Mouse (Mus musculus) C2C12 (cell line): ENCODE measurements around the gene Ak1. TPM values are rescaled to one million over a fixed set of nuclear protein-coding genes. Genes with fewer than 3 reads are reported as not detected.

Experiments used
- H3K27me3 ChIP-seq: one replicate; pipeline ENCODE4 v1.6.1; 2011; ENCODE audit not compliant: control insufficient read depth, insufficient read depth, insufficient read length
- H3K36me3 ChIP-seq: one replicate; pipeline ENCODE4 v1.6.1; 2011; ENCODE audit not compliant: control insufficient read depth, insufficient read depth
- H3K4me3 ChIP-seq: one replicate; pipeline ENCODE4 v1.5.1; 2011; ENCODE audit warnings: mild to moderate bottlenecking, control low read depth; ENCODE audit not compliant: poor library complexity, insufficient read depth, severe bottlenecking
- H3K79me2 ChIP-seq: one replicate; pipeline ENCODE4 v1.6.1; 2011; ENCODE audit not compliant: control insufficient read depth, insufficient read depth
- H3K79me3 ChIP-seq: one replicate; pipeline ENCODE4 v1.6.1; 2011; ENCODE audit warnings: low read depth, control low read depth
- H3ac ChIP-seq: one replicate; pipeline ENCODE3; 2011; ENCODE audit warnings: low read depth; ENCODE audit not compliant: control insufficient read depth, insufficient read length
- CEBPB ChIP-seq: IDR thresholded peaks from one replicate; pipeline ENCODE4 v1.6.1; 2011; ENCODE audit warnings: low read depth, mild to moderate bottlenecking, control low read depth, moderate library complexity
- CTCF ChIP-seq: IDR thresholded peaks from one replicate; pipeline ENCODE4 v1.5.1; 2011; ENCODE audit not compliant: control insufficient read depth, insufficient read depth, insufficient read length
- FOSL1 ChIP-seq: IDR thresholded peaks from one replicate; pipeline ENCODE4 v1.8.0; 2011; ENCODE audit warnings: mild to moderate bottlenecking, low read length; ENCODE audit not compliant: poor library complexity, insufficient read depth, severe bottlenecking
- MAX ChIP-seq: IDR thresholded peaks from one replicate; pipeline ENCODE4 v1.6.1; 2011; ENCODE audit warnings: mild to moderate bottlenecking, control low read depth
- MYOD1 ChIP-seq: IDR thresholded peaks from one replicate; pipeline ENCODE4 v1.6.1; 2011; ENCODE audit warnings: low read depth; ENCODE audit not compliant: control insufficient read depth, insufficient read length
- MYOG ChIP-seq: IDR thresholded peaks from one replicate; pipeline ENCODE4 v1.6.1; 2011; ENCODE audit not compliant: control insufficient read depth, insufficient read length; ENCODE audit errors: extremely low read depth
- USF1 ChIP-seq: IDR thresholded peaks from one replicate; pipeline ENCODE4 v1.6.1; 2011; ENCODE audit warnings: low read depth, mild to moderate bottlenecking, control low read depth, moderate library complexity
- polyA plus RNA-seq: library from polyadenylated mRNA; unstranded; fragments of >200 nt; fragmentation: generic; extraction: Trizol; gene quantifications from one replicate; pipeline ENCODE4 v1.2.1, GENCODE M21; 2012; ENCODE audit warnings: missing spikeins

The Ak1 gene
- polyA plus RNA-seq, 1 experiment = 184 TPM

GRCm38 (mm10) chr2:32628729-32629128 lies 7.2 kb downstream of the Ak1 start:
- no peaks in the 10 kb centered on the region for H3K27me3 ChIP-seq
- H3K4me3 ChIP-seq = peak overlapping the region; percentile 48
- TF ChIP-seq MYOG (no peak), MAX (no peak), MYOD1 (no peak), CEBPB (no peak), FOSL1 (no peak), CTCF (no peak), USF1 (no peak)
- peaks cover 19% of the 10 kb centered on the region for H3K79me3 ChIP-seq
- peaks cover 26% of the 10 kb centered on the region for H3K36me3 ChIP-seq
- peaks cover 49% of the 10 kb centered on the region for H3K79me2 ChIP-seq
- H3ac ChIP-seq = peak overlapping the region; percentile 77

GRCm38 (mm10) chr2:32629276-32629976 lies 7.9 kb downstream of the Ak1 start:
- no peaks in the 10 kb centered on the region for H3K27me3 ChIP-seq

GRCm38 (mm10) chr2:32630036-32630435 lies 8.5 kb downstream of the Ak1 start:
- Histone ChIP-seq H3K4me3 (peak overlapping the region; percentile 48), H3ac (peak overlapping the region; percentile 54), H3K79me3 (peaks cover 19% of the 10 kb centered on the region)

More at GRCm38 (mm10) chr2:32629276-32629976, 7.9 kb downstream of the Ak1 start:
- peaks cover 33% of the 10 kb centered on the region for H3K36me3 ChIP-seq
- H3K79me2 ChIP-seq = peaks cover 49% of the 10 kb centered on the region
- H3K79me3 ChIP-seq = peaks cover 19% of the 10 kb centered on the region
- peak overlapping the region; percentile 48 for H3K4me3 ChIP-seq
- peak overlapping the region; percentile 81 for H3ac ChIP-seq
- no peak for TF ChIP-seq FOSL1
- TF ChIP-seq MYOG = no peak
- TF ChIP-seq CTCF = no peak
- no peak for TF ChIP-seq USF1
- peak; percentile 7 for TF ChIP-seq CEBPB
- no peak for TF ChIP-seq MYOD1

GRCm38 (mm10) chr2:32631046-32631445 lies 9.5 kb downstream of the Ak1 start:
- peak overlapping the region; percentile 48 for H3K4me3 ChIP-seq

More at GRCm38 (mm10) chr2:32630036-32630435, 8.5 kb downstream of the Ak1 start:
- peaks cover 49% of the 10 kb centered on the region for H3K79me2 ChIP-seq
- TF ChIP-seq CTCF (no peak), USF1 (no peak), CEBPB (no peak), MAX (no peak), MYOG (no peak), MYOD1 (no peak), FOSL1 (no peak)
- peaks cover 39% of the 10 kb centered on the region for H3K36me3 ChIP-seq
- no peaks in the 10 kb centered on the region for H3K27me3 ChIP-seq

GRCm38 (mm10) chr2:32631737-32632394 lies 10.3 kb downstream of the Ak1 start:
- H3K4me3 ChIP-seq = no peak overlapping the region
- no peaks in the 10 kb centered on the region for H3K27me3 ChIP-seq
- H3ac ChIP-seq = peak overlapping the region; percentile 12
- H3K36me3 ChIP-seq = peaks cover 56% of the 10 kb centered on the region
- H3K79me3 ChIP-seq = peaks cover 19% of the 10 kb centered on the region
- H3K79me2 ChIP-seq = peaks cover 49% of the 10 kb centered on the region
- TF ChIP-seq CTCF (peak; percentile 77), MYOG (no peak), MYOD1 (peak; percentile 28)

More at GRCm38 (mm10) chr2:32631046-32631445, 9.5 kb downstream of the Ak1 start:
- Histone ChIP-seq H3K79me2 (peaks cover 49% of the 10 kb centered on the region), H3ac (no peak overlapping the region), H3K27me3 (no peaks in the 10 kb centered on the region), H3K36me3 (peaks cover 49% of the 10 kb centered on the region), H3K79me3 (peaks cover 19% of the 10 kb centered on the region)
- TF ChIP-seq CEBPB (no peak), CTCF (no peak), MYOG (no peak), MAX (no peak), USF1 (no peak), MYOD1 (no peak), FOSL1 (no peak)
